Mouse (Mus musculus) G1E (cell line): ENCODE results near the gene Dpf3. TPM values are rescaled to one million over a fixed set of nuclear protein-coding genes. Genes with fewer than 3 reads are reported as not detected.
A peak's percentile ranks its signal among the peaks of the same experiment; 100 is the strongest.

Experiments used
- ATAC-seq: 2 replicates; pipeline ENCODE4 v1.8.0; 2016; ENCODE audit warnings: mild to moderate bottlenecking; ENCODE audit not compliant: insufficient number of reproducible peaks, poor library complexity, low FRiP score, severe bottlenecking; ENCODE audit errors: extremely low read depth
- DNase-seq: peaks from one replicate; pipeline ENCODE4 v3.0.0; 2012; ENCODE audit warnings: low spot score
- H3K27me3 ChIP-seq: 2 replicates; pipeline ENCODE4 v1.6.1; 2012; ENCODE audit warnings: mild to moderate bottlenecking, low read length, inconsistent platforms; ENCODE audit not compliant: insufficient read depth
- H3K36me3 ChIP-seq: replicated peaks from 2 replicates; pipeline ENCODE3; 2012; ENCODE audit warnings: mild to moderate bottlenecking, inconsistent platforms
- H3K4me1 ChIP-seq: 2 replicates; pipeline ENCODE4 v1.6.1; 2012; ENCODE audit warnings: low read depth, low read length, inconsistent platforms, mixed read lengths; ENCODE audit not compliant: insufficient read depth
- H3K4me3 ChIP-seq: 2 replicates; pipeline ENCODE4 v1.5.1; 2012; ENCODE audit warnings: low read depth, mild to moderate bottlenecking, inconsistent platforms, low read length, moderate library complexity, mixed read lengths
- H3K9me3 ChIP-seq: replicated peaks from 2 replicates; pipeline ENCODE4 v1.6.1; 2012; ENCODE audit warnings: inconsistent platforms
- CTCF ChIP-seq: IDR thresholded peaks from 2 replicates; pipeline ENCODE4 v1.5.1; 2012; ENCODE audit warnings: low read depth, low read length, inconsistent platforms, mixed read lengths
- GATA1 ChIP-seq: IDR thresholded peaks from 2 replicates; pipeline ENCODE4 v1.6.1; 2012; ENCODE audit warnings: borderline replicate concordance, low read length, inconsistent platforms, mixed read lengths
- GATA2 ChIP-seq: IDR thresholded peaks from 2 replicates; pipeline ENCODE4 v1.6.1; 2012; ENCODE audit warnings: low read depth, low read length, inconsistent platforms, borderline replicate concordance
- POLR2AphosphoS5 ChIP-seq: IDR thresholded peaks from 2 replicates; pipeline ENCODE4 v1.6.1; 2012; ENCODE audit warnings: low read depth, low read length, inconsistent platforms; ENCODE audit not compliant: insufficient replicate concordance
- TAL1 ChIP-seq: conservative IDR thresholded peaks from 2 replicates; pipeline ENCODE4 v1.6.1; 2012; ENCODE audit warnings: low read depth, low read length, inconsistent platforms, mixed read lengths
- polyA plus RNA-seq: library from polyadenylated mRNA; stranded (reverse); fragments of >175 nt; gene quantifications from 2 replicates; pipeline ENCODE4 v1.2.3, GENCODE M21; 2012
- total RNA-seq, 2 experiments: library from RNA; stranded (forward) in 1 of 2; stranded (reverse) in 1 of 2; fragments of 200-1000 nt in 1 of 2; fragments of >200 nt in 1 of 2; fragmentation: Nextera tagmentation in 1 of 2; gene quantifications; 2 replicates each; pipeline ENCODE4 v1.2.3; 2014 to 2017

Dpf3 gene
- total and polyA plus RNA-seq, 3 experiments: 8.1 to 19.7 (median 12.8) TPM

DNA sequence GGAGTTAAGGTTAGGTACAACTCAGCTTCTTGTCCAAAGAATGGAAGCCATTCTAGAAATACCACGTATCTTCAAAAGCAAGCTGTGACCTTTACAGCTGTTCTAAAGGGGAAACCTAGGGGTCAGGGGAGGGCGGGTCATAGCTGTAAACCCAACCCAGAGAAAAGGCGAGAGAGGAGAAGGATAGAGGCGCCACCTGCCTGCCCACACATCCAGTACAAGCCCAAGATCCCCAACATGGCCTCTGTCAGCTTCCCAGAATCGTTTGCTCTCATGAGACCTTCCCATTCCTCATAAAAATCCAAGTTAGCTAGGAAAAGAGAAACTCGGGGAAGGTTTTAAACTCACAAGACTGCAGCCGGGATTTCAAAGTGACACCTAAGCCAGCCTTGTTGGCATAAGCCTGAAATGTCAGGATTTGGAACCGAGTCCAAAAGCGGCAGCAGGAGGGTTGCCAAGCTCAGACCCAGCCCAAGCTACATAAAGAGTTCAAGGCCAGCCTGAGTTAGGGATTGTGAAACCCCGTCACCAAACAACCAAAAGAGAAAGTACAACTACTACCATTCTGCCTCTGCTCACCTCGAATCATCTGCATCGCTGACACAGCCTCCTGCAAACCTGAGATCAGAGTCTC lies 63.3 kb downstream of the Dpf3 start:
- Histone ChIP-seq H3K9me3 (peaks cover 4% of the 10 kb centered on the region), H3K4me1 (peaks cover 69% of the 10 kb centered on the region), H3K36me3 (peaks cover 21% of the 10 kb centered on the region), H3K27me3 (no peaks in the 10 kb centered on the region; the same call in 1 of the 2 replicates), H3K4me3 (peak overlapping the region; percentile 25; the same call in 1 of the 2 replicates)
- DNase-seq (no peak), ATAC-seq (no peak)
- TF ChIP-seq GATA1 (no peak), CTCF (no peak)

DNA sequence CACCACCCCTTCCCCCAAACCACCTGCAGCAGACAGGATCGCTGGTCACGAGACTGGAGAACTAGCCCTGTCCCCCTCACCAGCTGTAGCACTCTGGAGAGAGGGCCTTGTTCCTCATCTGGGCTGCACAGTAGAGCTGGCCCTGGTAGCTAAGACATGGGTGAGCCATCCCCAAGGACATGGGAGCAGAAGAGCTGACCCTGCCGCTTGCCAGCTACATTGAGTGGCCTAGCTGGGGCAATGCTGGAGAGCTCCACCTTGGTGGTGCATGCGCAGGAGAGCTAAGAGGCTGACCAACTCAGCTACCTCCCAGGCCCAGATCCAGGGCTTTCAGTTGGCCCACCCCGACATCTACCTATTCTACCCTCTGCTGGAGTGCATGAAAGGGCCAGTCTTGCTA lies 67.2 kb downstream of the Dpf3 start:
- no peak overlapping the region for H3K4me3 ChIP-seq
- peaks cover 13% of the 10 kb centered on the region for H3K36me3 ChIP-seq
- no peaks in the 10 kb centered on the region; the same call in 1 of the 2 replicates for H3K27me3 ChIP-seq
- no peak for TF ChIP-seq POLR2AphosphoS5
- TF ChIP-seq TAL1: no peak
- TF ChIP-seq CTCF: no peak
- TF ChIP-seq GATA1: no peak
- TF ChIP-seq GATA2: no peak
- H3K4me1 ChIP-seq: peaks cover 37% of the 10 kb centered on the region
- H3K9me3 ChIP-seq: peaks cover 4% of the 10 kb centered on the region
- ATAC-seq (no peak; the same call in 1 of the 2 replicates), DNase-seq (no peak)

DNA sequence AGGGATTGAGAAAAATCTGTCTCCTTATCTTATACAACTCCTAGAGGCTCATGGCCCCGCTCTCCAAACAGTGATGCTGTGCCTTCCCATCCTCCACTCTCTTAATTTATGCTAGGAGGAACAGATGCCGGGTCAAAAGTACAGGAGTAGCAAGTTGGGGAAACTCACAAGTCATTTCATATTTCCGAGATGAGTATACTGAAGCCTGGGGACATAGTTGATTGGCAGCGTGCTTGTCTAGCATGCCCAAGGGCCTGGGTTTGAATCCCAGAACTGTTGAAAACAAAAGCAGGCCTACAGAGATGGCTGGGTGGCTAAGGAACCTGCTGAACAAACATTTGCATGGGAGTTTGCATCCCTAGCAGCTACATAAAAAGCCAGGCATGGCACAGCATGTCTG lies 72.3 kb downstream of the Dpf3 start:
- H3K9me3 ChIP-seq: no peaks in the 10 kb centered on the region
- H3K4me3 ChIP-seq: no peak overlapping the region
- peaks cover 26% of the 10 kb centered on the region for H3K4me1 ChIP-seq
- H3K36me3 ChIP-seq: peaks cover 8% of the 10 kb centered on the region
- DNase-seq (no peak), ATAC-seq (no peak)
- no peak for TF ChIP-seq TAL1
- TF ChIP-seq POLR2AphosphoS5: no peak
- TF ChIP-seq GATA1: no peak
- no peak for TF ChIP-seq GATA2
- TF ChIP-seq CTCF: no peak
- H3K27me3 ChIP-seq: peaks cover 20% of the 10 kb centered on the region

GRCm38 (mm10) chr12:83413684-83414083 lies 73.8 kb downstream of the Dpf3 start:
- TF ChIP-seq POLR2AphosphoS5 (no peak), CTCF (no peak), TAL1 (no peak)
- no peak overlapping the region for H3K4me3 ChIP-seq
- no peak for ATAC-seq
- H3K4me1 ChIP-seq: peaks cover 28% of the 10 kb centered on the region
- peaks cover 9% of the 10 kb centered on the region for H3K36me3 ChIP-seq
- H3K9me3 ChIP-seq: no peaks in the 10 kb centered on the region
- DNase-seq: no peak
- H3K27me3 ChIP-seq: peaks cover 20% of the 10 kb centered on the region

DNA sequence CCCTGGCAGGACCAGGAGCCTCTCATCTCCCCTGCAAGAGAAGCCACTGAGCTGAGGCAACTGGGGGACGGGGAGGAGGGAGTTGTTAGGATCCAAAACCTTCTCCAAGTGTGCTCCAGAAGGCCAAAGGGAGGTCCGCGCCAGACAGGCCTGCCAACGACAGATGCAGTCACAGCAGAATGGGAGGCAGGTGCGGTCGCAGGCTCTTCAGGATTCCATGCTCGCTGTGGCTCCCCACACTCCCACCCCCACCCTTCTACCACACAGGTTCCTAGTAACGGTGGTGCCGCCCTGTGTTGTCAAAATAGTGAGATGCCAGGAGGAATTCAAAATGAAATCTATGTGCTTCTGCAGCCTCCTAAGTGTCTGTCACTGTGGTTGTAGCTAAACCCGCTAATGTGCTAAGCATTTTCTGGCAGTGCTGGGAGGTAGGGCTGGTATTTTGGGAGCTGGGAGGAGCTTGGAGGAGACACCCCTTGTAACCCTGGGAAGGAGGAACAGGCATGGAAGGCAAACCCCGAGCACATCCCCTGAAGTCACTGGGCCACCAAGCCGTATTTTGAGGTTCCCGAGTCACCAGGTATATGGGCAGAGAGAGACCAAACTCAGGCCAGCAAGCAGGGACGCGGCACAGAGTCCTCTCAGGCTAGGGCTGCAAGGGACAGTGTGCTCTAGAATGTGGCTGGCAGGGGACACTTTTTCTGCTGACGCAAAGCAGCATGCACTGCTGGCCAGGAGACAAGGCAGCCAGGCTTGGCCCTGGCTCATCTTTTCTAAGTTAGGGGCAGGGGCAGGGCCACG lies 75.6 kb downstream of the Dpf3 start:
- Histone ChIP-seq H3K36me3 (peaks cover 6% of the 10 kb centered on the region), H3K9me3 (no peaks in the 10 kb centered on the region), H3K4me1 (peaks cover 28% of the 10 kb centered on the region), H3K27me3 (peaks cover 20% of the 10 kb centered on the region), H3K4me3 (no peak overlapping the region)
- DNase-seq (no peak), ATAC-seq (no peak)
- no peak for TF ChIP-seq CTCF
- TF ChIP-seq TAL1: no peak
- TF ChIP-seq POLR2AphosphoS5: no peak
- no peak for TF ChIP-seq GATA1
- no peak for TF ChIP-seq GATA2

- H3K27me3 ChIP-seq: peaks cover 20% of the 10 kb centered on the region
- ATAC-seq (no peak), DNase-seq (no peak)
- peaks cover 6% of the 10 kb centered on the region for H3K36me3 ChIP-seq
- TF ChIP-seq CTCF (no peak), GATA2 (no peak), TAL1 (no peak)
- peaks cover 27% of the 10 kb centered on the region for H3K4me1 ChIP-seq
- H3K9me3 ChIP-seq: no peaks in the 10 kb centered on the region
- H3K4me3 ChIP-seq: no peak overlapping the region
Observed at GRCm38 (mm10) chr12:83411032-83411431, 76.5 kb downstream of the Dpf3 start.
